Mouse (Mus musculus) heart, postnatal 0 days (tissue): ENCODE measurements around the gene Nop2. TPM values are rescaled to one million over a fixed set of nuclear protein-coding genes. Genes with fewer than 3 reads are reported as not detected.
A peak's percentile ranks its signal among the peaks of the same experiment; 100 is the strongest.

Experiments
- ATAC-seq: fragments of 200-750 bp; cut with Nextera tagmentation; 2 replicates; pipeline ENCODE4 v1.8.0; 2017; ENCODE audit warnings: low read depth, moderate number of reproducible peaks, moderate library complexity; ENCODE audit not compliant: insufficient read depth
- DNase-seq: peaks from one replicate; pipeline ENCODE4 v3.0.0-alpha.2; 2016; ENCODE audit warnings: low spot score
- H3K27ac ChIP-seq: fragments of 300-500 bp; sonication (generic); 2 replicates; pipeline ENCODE4 v1.5.1; 2014; ENCODE audit warnings: low read depth, mild to moderate bottlenecking
- H3K27me3 ChIP-seq: fragments of 300-500 bp; sonication (generic); 2 replicates; pipeline ENCODE4 v1.6.1; 2014; ENCODE audit warnings: low read length, mixed read lengths; ENCODE audit not compliant: control insufficient read depth, insufficient read depth
- H3K36me3 ChIP-seq: fragments of 300-500 bp; sonication (generic); replicated peaks from 2 replicates; pipeline ENCODE4 v1.6.1; 2014; ENCODE audit warnings: low read length, mixed read lengths; ENCODE audit not compliant: control insufficient read depth, insufficient read depth
- H3K4me1 ChIP-seq: fragments of 300-500 bp; sonication (generic); 2 replicates; pipeline ENCODE4 v1.6.1; 2014; ENCODE audit warnings: antibody characterized with exemption; ENCODE audit not compliant: control insufficient read depth, insufficient read depth
- H3K4me2 ChIP-seq: fragments of 300-500 bp; sonication (generic); 2 replicates; pipeline ENCODE4 v1.6.1; 2014; ENCODE audit warnings: low read depth, mild to moderate bottlenecking, low read length, moderate library complexity
- H3K4me3 ChIP-seq: fragments of 300-500 bp; sonication (generic); 2 replicates; pipeline ENCODE4 v1.5.1; 2014; ENCODE audit warnings: low read depth, low read length
- H3K9ac ChIP-seq: fragments of 300-500 bp; sonication (generic); replicated peaks from 2 replicates; pipeline ENCODE4 v1.6.1; 2014; ENCODE audit warnings: low read depth, low read length, mixed read lengths
- H3K9me3 ChIP-seq: fragments of 300-500 bp; sonication (generic); replicated peaks from 2 replicates; pipeline ENCODE4 v1.6.1; 2016; ENCODE audit warnings: low read length; ENCODE audit not compliant: control insufficient read depth
- CTCF ChIP-seq: IDR thresholded peaks from 2 replicates; pipeline ENCODE4 v1.5.1; 2016; ENCODE audit warnings: antibody characterized with exemption, control low read depth, low read depth
- EP300 ChIP-seq: IDR thresholded peaks from 2 replicates; pipeline ENCODE4 v1.6.1; 2016; ENCODE audit warnings: antibody characterized with exemption, low read depth
- WGBS: fragments of 180-500 bp; shearing (Covaris S2); extraction: QIAGEN DNeasy Blood & Tissue Kit; methylation state at CpG from one replicate; pipeline ENCODE4 v1.1.7; 2014; 5-methylcytosine and 5-hydroxymethylcytosine counted together
- polyA plus RNA-seq: library from polyadenylated mRNA; unstranded; fragments of >200 nt; fragmentation: Nextera tagmentation; extraction: Ambion mirVana; gene quantifications from 2 replicates; pipeline ENCODE4 v1.2.1, GENCODE M21; 2015
- total RNA-seq: library from RNA; depleted of rRNA; stranded (reverse); fragments of >200 nt; gene quantifications from 2 replicates; pipeline ENCODE4 v1.2.3, GENCODE M21; 2014; ENCODE audit warnings: low replicate concordance

Nop2 gene
- total and polyA plus RNA-seq, 2 experiments from 2014 or later: 22.9 to 25.3 TPM

GRCm38 (mm10) chr6:125179601-125180000, 47.9 kb downstream of the Nop2 start:
- WGBS: 92% methylated on average over 7 of the region's 7 CpGs
- H3K27me3 ChIP-seq: no peaks in the 10 kb centered on the region
- H3K4me2 ChIP-seq: no peak overlapping the region
- no peak overlapping the region for H3K9ac ChIP-seq
- H3K27ac ChIP-seq: no peak overlapping the region
- TF ChIP-seq CTCF: no peak
- TF ChIP-seq EP300: no peak
- H3K4me3 ChIP-seq: no peak overlapping the region
- DNase-seq (no peak), ATAC-seq (no peak)
- H3K36me3 ChIP-seq: peaks cover 98% of the 10 kb centered on the region
- H3K4me1 ChIP-seq: no peaks in the 10 kb centered on the region
- H3K9me3 ChIP-seq: no peaks in the 10 kb centered on the region

- Histone ChIP-seq H3K36me3 (peaks cover 98% of the 10 kb centered on the region), H3K9ac (no peak overlapping the region), H3K4me3 (no peak overlapping the region), H3K9me3 (no peaks in the 10 kb centered on the region), H3K27ac (no peak overlapping the region), H3K4me1 (no peaks in the 10 kb centered on the region), H3K4me2 (no peak overlapping the region), H3K27me3 (no peaks in the 10 kb centered on the region)
- DNase-seq: no peak
- 76% methylated on average over 5 of the region's 5 CpGs for WGBS
- no peak for ATAC-seq
- TF ChIP-seq EP300 (no peak), CTCF (no peak)
Observed at GRCm38 (mm10) chr6:125182133-125182532, 50.4 kb downstream of the Nop2 start.

DNA sequence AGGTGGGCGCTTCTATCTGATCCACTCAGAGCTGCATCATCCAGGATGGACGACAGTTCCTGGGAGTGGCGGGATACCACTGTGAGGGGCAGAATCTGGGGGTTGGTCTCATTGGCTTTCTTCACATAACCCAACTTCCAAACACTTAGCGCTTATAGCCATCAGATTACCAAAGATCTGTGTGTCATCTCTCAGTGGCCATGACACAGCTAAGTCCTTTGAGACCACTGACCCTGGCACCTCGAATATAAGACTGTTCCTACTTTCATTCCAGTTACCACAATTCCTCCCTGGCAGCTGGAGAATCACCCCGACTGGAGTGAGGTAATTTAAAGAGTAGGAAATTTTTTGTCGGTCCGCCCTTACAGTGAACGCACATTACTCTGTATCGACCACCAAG, 54.5 kb downstream of the Nop2 start:
- DNase-seq: no peak
- ATAC-seq: no peak
- no peak overlapping the region for H3K9ac ChIP-seq
- 97% methylated on average over 10 of the region's 10 CpGs for WGBS
- H3K4me2 ChIP-seq: no peak overlapping the region
- no peaks in the 10 kb centered on the region for H3K9me3 ChIP-seq
- no peak overlapping the region for H3K4me3 ChIP-seq
- no peaks in the 10 kb centered on the region for H3K27me3 ChIP-seq
- H3K27ac ChIP-seq: no peak overlapping the region
- TF ChIP-seq CTCF: no peak
- no peak for TF ChIP-seq EP300
- peaks cover 80% of the 10 kb centered on the region for H3K36me3 ChIP-seq
- H3K4me1 ChIP-seq: peaks cover 4% of the 10 kb centered on the region; the same call in 1 of the 2 replicates

GRCm38 (mm10) chr6:125190816-125191215, 59.1 kb downstream of the Nop2 start:
- no peak for TF ChIP-seq CTCF
- no peak for TF ChIP-seq EP300
- Histone ChIP-seq H3K36me3 (peaks cover 61% of the 10 kb centered on the region), H3K27me3 (no peaks in the 10 kb centered on the region), H3K4me3 (peak overlapping the region; percentile 91), H3K4me2 (peak overlapping the region; percentile 70), H3K9me3 (no peaks in the 10 kb centered on the region), H3K4me1 (peaks cover 13% of the 10 kb centered on the region; the same call in 1 of the 2 replicates), H3K27ac (peak overlapping the region; percentile 95), H3K9ac (peak overlapping the region; percentile 72)
- ATAC-seq: no peak
- DNase-seq: no peak

DNA sequence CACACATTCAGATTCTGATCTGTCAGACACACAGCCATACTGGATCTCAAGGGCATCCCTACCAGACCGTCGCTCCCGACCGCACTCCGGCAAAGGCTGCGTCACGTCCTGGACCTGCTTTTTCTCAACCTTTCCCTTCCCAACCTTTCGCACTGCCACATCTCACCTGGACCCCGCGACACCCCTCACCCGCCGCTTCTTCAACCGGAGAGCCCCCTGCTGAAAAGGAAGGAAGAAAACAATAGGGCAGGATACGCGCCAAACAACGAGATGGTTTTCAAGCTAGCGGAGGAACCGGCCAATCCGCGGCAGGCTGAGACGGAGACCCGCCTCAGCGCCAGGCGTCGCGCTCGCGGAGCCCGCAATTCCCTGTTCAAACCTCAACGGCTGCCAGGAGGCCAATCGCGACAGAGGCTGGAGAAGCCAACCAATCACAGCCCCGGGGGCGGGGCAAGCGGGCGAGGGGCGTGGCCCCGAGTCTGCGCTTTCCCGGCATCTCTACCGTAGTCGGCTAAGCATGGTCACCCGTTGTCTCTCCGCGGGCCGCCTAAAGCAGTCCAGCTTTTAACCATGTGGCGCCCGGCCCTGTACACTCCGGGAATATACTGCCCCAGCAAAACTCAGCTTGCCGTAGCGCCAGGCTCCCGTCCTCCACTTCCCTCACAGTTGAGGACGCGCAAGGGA, 59.8 kb downstream of the Nop2 start, which contains the start of the genes Ncapd2 and Mrpl51:
Gene Ncapd2, minus strand, starts transcription at position 370 of the 684 bp plus-strand sequence.
Gene Mrpl51, plus strand, starts transcription at position 470 of the 684 bp plus-strand sequence.
- peak; percentile 96 for ATAC-seq
- under 1% methylated on average over 54 of the region's 54 CpGs for WGBS

More for the DNA sequence above, 59.8 kb downstream of the Nop2 start, which contains the start of the genes Ncapd2 and Mrpl51:
- peak within 1 kb of the TSS; percentile 70 for H3K4me2 ChIP-seq
- peak within 1 kb of the TSS; percentile 95 for H3K27ac ChIP-seq
- H3K36me3 ChIP-seq: peaks cover 55% of the 10 kb centered on the region
- peak within 1 kb of the TSS; percentile 91 for H3K4me3 ChIP-seq
- no peaks in the 10 kb centered on the region for H3K27me3 ChIP-seq
- H3K4me1 ChIP-seq: peaks cover 13% of the 10 kb centered on the region; the same call in 1 of the 2 replicates
- peak; percentile 98 for DNase-seq
- H3K9ac ChIP-seq: peak within 1 kb of the TSS; percentile 72
- TF ChIP-seq EP300 (no peak; the same call in 1 of the 2 replicates), CTCF (peak; percentile 17; the same call in 1 of the 2 replicates)
- no peaks in the 10 kb centered on the region for H3K9me3 ChIP-seq
